Mouse (Mus musculus) spleen, postnatal 14 days (tissue): ENCODE measurements around the gene Ptrhd1.
"Not testable (repeated sequence)": the region's sequence is repeated elsewhere in the genome, so short reads cannot be mapped to it uniquely, and the experiment has no call there.

ENCODE experiments used
- DNase-seq, 2 experiments: peaks; one replicate each; pipeline ENCODE4 v3.0.0; 2021 to 2022; ENCODE audit warnings: low spot score in 2 of 2

The Ptrhd1 gene

GRCm38 (mm10) chr12:4233572-4234508 lies at the start of gene Ptrhd1, which contains the start of gene Cenpo:
Gene Ptrhd1 (plus strand): TSS chr12:4234027.
Gene Cenpo (minus strand): TSS chr12:4234294.
- DNase-seq, result peak; percentile 86 to 91

GRCm38 (mm10) chr12:4184648-4185047 lies 49.2 kb upstream of the Ptrhd1 start:
- DNase-seq, result no peak

GRCm38 (mm10) chr12:4188171-4189059 lies 45.4 kb upstream of the Ptrhd1 start:
- DNase-seq, result no peak

GRCm38 (mm10) chr12:4189060-4189447 lies 44.8 kb upstream of the Ptrhd1 start:
- DNase-seq, result no peak

- no peak for DNase-seq
Observed at GRCm38 (mm10) chr12:4192514-4192913, 41.3 kb upstream of the Ptrhd1 start.

- DNase-seq, result no peak
Observed at GRCm38 (mm10) chr12:4193025-4193740, 40.6 kb upstream of the Ptrhd1 start.

- DNase-seq, result no peak
Observed at GRCm38 (mm10) chr12:4194643-4195042, 39.2 kb upstream of the Ptrhd1 start.

- peak in 1 of 2 experiments; percentile 2 for DNase-seq
Observed at GRCm38 (mm10) chr12:4198702-4199101, 35.1 kb upstream of the Ptrhd1 start.

GRCm38 (mm10) chr12:4199271-4199670 lies 34.6 kb upstream of the Ptrhd1 start:
- peak in 1 of 2 experiments; percentile 4 for DNase-seq

GRCm38 (mm10) chr12:4201454-4202200 lies 32.2 kb upstream of the Ptrhd1 start:
- no peak for DNase-seq

- DNase-seq, result no peak
Observed at GRCm38 (mm10) chr12:4202206-4202605, 31.6 kb upstream of the Ptrhd1 start.

- DNase-seq, result no peak
Observed at GRCm38 (mm10) chr12:4206106-4206505, 27.7 kb upstream of the Ptrhd1 start.

- DNase-seq, result peak in 1 of 2 experiments; percentile 41
Observed at GRCm38 (mm10) chr12:4208405-4209133, 25.3 kb upstream of the Ptrhd1 start.

- no peak for DNase-seq
Observed at GRCm38 (mm10) chr12:4209196-4209595, 24.6 kb upstream of the Ptrhd1 start.

GRCm38 (mm10) chr12:4211174-4211573 lies 22.7 kb upstream of the Ptrhd1 start:
- DNase-seq, result peak in 1 of 2 experiments; percentile 21

GRCm38 (mm10) chr12:4212908-4213307 lies 20.9 kb upstream of the Ptrhd1 start:
- DNase-seq, result no peak

GRCm38 (mm10) chr12:4230156-4230555 lies 3.7 kb upstream of the Ptrhd1 start:
- no peak for DNase-seq

- no peak for DNase-seq
Observed at GRCm38 (mm10) chr12:4232777-4233176, 1.1 kb upstream of the Ptrhd1 start.

GRCm38 (mm10) chr12:4237481-4237880 lies 3.7 kb downstream of the Ptrhd1 start:
- DNase-seq, result no peak

- DNase-seq, result not testable (repeated sequence)
Observed at GRCm38 (mm10) chr12:4240281-4240680, 6.5 kb downstream of the Ptrhd1 start.
